Mouse (Mus musculus) testis, postnatal 14 days (tissue): ENCODE data around the gene Nfil3.

Experiments
- DNase-seq: peaks from one replicate; pipeline ENCODE4 v3.0.0; 2021; ENCODE audit warnings: low spot score

Gene Nfil3

GRCm38 (mm10) chr13:52930582-52930981 lies 50.3 kb downstream of the Nfil3 start:
- peak; percentile 85 for DNase-seq

- DNase-seq: peak; percentile 86
These were observed 51.4 kb downstream of the Nfil3 start, which contains the start of gene Auh for GRCm38 (mm10) chr13:52929209-52930171. Gene Auh, minus strand, starts transcription at chr13:52929681.

GRCm38 (mm10) chr13:52928392-52928791 lies 52.5 kb downstream of the Nfil3 start:
- DNase-seq: no peak

GRCm38 (mm10) chr13:52924457-52924856 lies 56.4 kb downstream of the Nfil3 start:
- DNase-seq: no peak

- no peak for DNase-seq
These were observed 58.9 kb downstream of the Nfil3 start for GRCm38 (mm10) chr13:52921966-52922365.

GRCm38 (mm10) chr13:52921065-52921825 lies 59.6 kb downstream of the Nfil3 start:
- DNase-seq: no peak

GRCm38 (mm10) chr13:52919790-52920352 lies 61.0 kb downstream of the Nfil3 start:
- DNase-seq: no peak

- no peak for DNase-seq
These were observed 62.5 kb downstream of the Nfil3 start for GRCm38 (mm10) chr13:52918333-52918732.
